Mouse (Mus musculus) MEL (cell line): ENCODE results near the gene Nat8f6. TPM values are rescaled to one million over a fixed set of nuclear protein-coding genes. Genes with fewer than 3 reads are reported as not detected.
"Not testable (repeated sequence)": the region's sequence is repeated elsewhere in the genome, so short reads cannot be mapped to it uniquely, and the experiment has no call there.

ENCODE experiments used
- DNase-seq: peaks from one replicate; pipeline ENCODE4 v3.0.0; 2011; ENCODE audit warnings: low read depth, low spot score
- H3K27ac ChIP-seq: 2 replicates; pipeline ENCODE4 v1.5.1; 2012; ENCODE audit warnings: low read depth, mild to moderate bottlenecking, control low read depth, low read length, moderate library complexity; ENCODE audit not compliant: control insufficient read depth
- H3K27me3 ChIP-seq, 2 experiments: fragments of 150-350 bp in 1 of 2; sonication (generic) in 1 of 2; 2 replicates each; pipeline ENCODE4 v1.6.1; 2012; ENCODE audit warnings: low read length in 2 of 2, mild to moderate bottlenecking in 2 of 2, improper control_type of control experiment in 1 of 2, moderate library complexity in 1 of 2; ENCODE audit not compliant: insufficient read depth in 2 of 2, control insufficient read depth in 1 of 2
- H3K36me3 ChIP-seq, 2 experiments: 2 replicates each; pipeline ENCODE4 v1.6.1; 2012 to 2014; ENCODE audit warnings: low read length in 2 of 2, improper control_type of control experiment in 1 of 2, inconsistent platforms in 1 of 2, mild to moderate bottlenecking in 1 of 2; ENCODE audit not compliant: insufficient read depth in 2 of 2, control insufficient read depth in 1 of 2
- H3K4me1 ChIP-seq, 2 experiments: fragments of 150-350 bp in 1 of 2; sonication (generic) in 1 of 2; 2 replicates each; pipeline ENCODE4 v1.6.1; 2012; ENCODE audit warnings: low read length in 2 of 2, improper control_type of control experiment in 1 of 2, mild to moderate bottlenecking in 1 of 2; ENCODE audit not compliant: insufficient read depth in 2 of 2, control insufficient read depth in 1 of 2
- H3K4me3 ChIP-seq, 2 experiments: fragments of 150-350 bp in 1 of 2; sonication (generic) in 1 of 2; 2 replicates each; pipeline ENCODE4 v1.5.1; 2012; ENCODE audit warnings: low read depth in 2 of 2, low read length in 2 of 2, mild to moderate bottlenecking in 2 of 2, moderate library complexity in 2 of 2, control low read depth in 1 of 2, improper control_type of control experiment in 1 of 2; ENCODE audit not compliant: control insufficient read depth in 1 of 2, insufficient read depth in 1 of 2
- H3K79me2 ChIP-seq: 2 replicates; pipeline ENCODE4 v1.6.1; 2012; ENCODE audit warnings: mild to moderate bottlenecking, low read length, moderate library complexity; ENCODE audit not compliant: control insufficient read depth, poor library complexity, insufficient read depth
- H3K9ac ChIP-seq: 2 replicates; pipeline ENCODE4 v1.6.1; 2012; ENCODE audit warnings: low read depth, mild to moderate bottlenecking, control low read depth, low read length, moderate library complexity; ENCODE audit not compliant: control insufficient read depth, poor library complexity, severe bottlenecking
- H3K9me3 ChIP-seq: fragments of 150-350 bp; sonication (generic); replicated peaks from 2 replicates; pipeline ENCODE4 v1.6.1; 2012; ENCODE audit warnings: mild to moderate bottlenecking, low read length, improper control_type of control experiment, moderate library complexity; ENCODE audit not compliant: insufficient read depth
- BHLHE40 ChIP-seq: IDR thresholded peaks from 2 replicates; pipeline ENCODE4 v1.6.1; 2012; ENCODE audit warnings: low read depth, mild to moderate bottlenecking, inconsistent platforms, low read length, improper control_type of control experiment, borderline replicate concordance
- CHD1 ChIP-seq: IDR thresholded peaks from 2 replicates; pipeline ENCODE4 v1.6.1; 2012; ENCODE audit warnings: low read depth, mild to moderate bottlenecking, inconsistent platforms, low read length, improper control_type of control experiment
- EP300 ChIP-seq, 2 experiments: IDR thresholded peaks; 2 replicates each; pipeline ENCODE4 v1.6.1; 2011; ENCODE audit warnings: improper control_type of control experiment in 2 of 2, low read length in 2 of 2, low read depth in 1 of 2, mild to moderate bottlenecking in 1 of 2
- GATA1 ChIP-seq: IDR thresholded peaks from 2 replicates; pipeline ENCODE4 v1.6.1; 2011; ENCODE audit warnings: low read depth, low read length, improper control_type of control experiment
- HCFC1 ChIP-seq: IDR thresholded peaks from 2 replicates; pipeline ENCODE4 v1.6.1; 2012; ENCODE audit warnings: low read depth, mild to moderate bottlenecking, inconsistent platforms, low read length, improper control_type of control experiment, moderate library complexity
- JUND ChIP-seq: IDR thresholded peaks from 2 replicates; pipeline ENCODE4 v1.6.1; 2011; ENCODE audit warnings: low read depth, mild to moderate bottlenecking, improper control_type of control experiment, low read length
- MAFK ChIP-seq: IDR thresholded peaks from 2 replicates; pipeline ENCODE4 v1.6.1; 2011; ENCODE audit warnings: low read depth, mild to moderate bottlenecking, low read length, improper control_type of control experiment, borderline replicate concordance
- MXI1 ChIP-seq: IDR thresholded peaks from 2 replicates; pipeline ENCODE4 v1.6.1; 2011; ENCODE audit warnings: mild to moderate bottlenecking, low read depth, low read length, improper control_type of control experiment
- NRF1 ChIP-seq: IDR thresholded peaks from 2 replicates; pipeline ENCODE4 v1.6.1; 2014; ENCODE audit warnings: low read depth, mild to moderate bottlenecking, inconsistent platforms, low read length, improper control_type of control experiment, moderate library complexity; ENCODE audit not compliant: poor library complexity, insufficient read depth, severe bottlenecking
- POLR2A ChIP-seq, 2 experiments: IDR thresholded peaks; 2 replicates each; pipeline ENCODE4 v1.6.1; 2011 to 2012; ENCODE audit warnings: low read length in 2 of 2, mild to moderate bottlenecking in 2 of 2, control low read depth in 1 of 2, improper control_type of control experiment in 1 of 2, low read depth in 1 of 2, moderate library complexity in 1 of 2; ENCODE audit not compliant: control insufficient read depth in 1 of 2, insufficient read depth in 1 of 2, poor library complexity in 1 of 2
- POLR2AphosphoS2 ChIP-seq: IDR thresholded peaks from 2 replicates; pipeline ENCODE4 v1.6.1; 2011; ENCODE audit warnings: low read length, improper control_type of control experiment
- RAD21 ChIP-seq: IDR thresholded peaks from 2 replicates; pipeline ENCODE4 v1.6.1; 2011; ENCODE audit warnings: mild to moderate bottlenecking, low read depth, low read length, improper control_type of control experiment
- SMC3 ChIP-seq: IDR thresholded peaks from 2 replicates; pipeline ENCODE4 v1.6.1; 2011; ENCODE audit warnings: low read depth, low read length, improper control_type of control experiment
- TAL1 ChIP-seq: IDR thresholded peaks from 2 replicates; pipeline ENCODE4 v1.6.1; 2012; ENCODE audit warnings: mild to moderate bottlenecking, inconsistent platforms, low read length, moderate library complexity, mixed read lengths
- TBP ChIP-seq: IDR thresholded peaks from 2 replicates; pipeline ENCODE4 v1.8.0; 2011; ENCODE audit warnings: low read depth, low read length, improper control_type of control experiment
- TCF12 ChIP-seq: IDR thresholded peaks from 2 replicates; pipeline ENCODE4 v1.6.1; 2014; ENCODE audit warnings: low read depth, mild to moderate bottlenecking, inconsistent platforms, low read length, improper control_type of control experiment, moderate library complexity
- UBTF ChIP-seq: IDR thresholded peaks from 2 replicates; pipeline ENCODE4 v1.6.1; 2012; ENCODE audit warnings: low read depth, mild to moderate bottlenecking, inconsistent platforms, low read length, improper control_type of control experiment, moderate library complexity, borderline replicate concordance; ENCODE audit not compliant: insufficient read depth
- ZC3H11A ChIP-seq: IDR thresholded peaks from 2 replicates; pipeline ENCODE4 v1.6.1; 2012; ENCODE audit warnings: low read depth, mild to moderate bottlenecking, inconsistent platforms, low read length, improper control_type of control experiment
- polyA plus RNA-seq, 2 experiments: library from polyadenylated mRNA; stranded (reverse) in 1 of 2; unstranded in 1 of 2; fragments of >175 nt in 1 of 2; fragments of >200 nt in 1 of 2; gene quantifications; 2 replicates each; pipeline versions ENCODE4 v1.2.1 to v1.2.4; 2012; ENCODE audit warnings: low replicate concordance in 2 of 2, low read depth in 1 of 2; ENCODE audit not compliant: insufficient read length in 2 of 2, insufficient read depth in 1 of 2, missing spikeins in 1 of 2
- total RNA-seq: library from RNA; depleted of rRNA; stranded (reverse); fragments of 300-350 nt; gene quantifications from 2 replicates; pipeline ENCODE4 v1.2.3, GENCODE M21; 2012

Gene Nat8f6
- total and polyA plus RNA-seq, 3 experiments = not detected

- DNase-seq = no peak
- H3K9me3 ChIP-seq = no peaks in the 10 kb centered on the region
- TF ChIP-seq GATA1 (no peak), POLR2A (IDR thresholded peaks at IDR 0.05; ENCODE audit: control insufficient read depth in 1 of 2, insufficient read depth in 1 of 2, low read depth in 1 of 2, low read length in 2 of 2, poor library complexity in 1 of 2) (no peak), POLR2AphosphoS2 (no peak), JUND (no peak), SMC3 (no peak), MXI1 (no peak), RAD21 (no peak), ZC3H11A (no peak), MAFK (no peak), HCFC1 (no peak), UBTF (no peak), TAL1 (no peak), EP300 (IDR thresholded peaks at IDR 0.05; ENCODE audit: low read depth in 1 of 2, low read length in 2 of 2) (no peak), NRF1 (no peak), BHLHE40 (no peak), CHD1 (no peak), TCF12 (no peak), TBP (no peak)
Measured at GRCm38 (mm10) chr6:85813339-85813738, 7.4 kb downstream of the Nat8f6 start.

GRCm38 (mm10) chr6:85810942-85811537 is 9.7 kb downstream of the Nat8f6 start:
- not testable (repeated sequence) for H3K27ac ChIP-seq

More at GRCm38 (mm10) chr6:85813339-85813738, 7.4 kb downstream of the Nat8f6 start:
- H3K27me3 ChIP-seq = peaks cover 3 to 4% of the 10 kb centered on the region in 2 experiments
- no peak overlapping the region for H3K9ac ChIP-seq
- no peaks in the 10 kb centered on the region for H3K4me1 ChIP-seq
- H3K27ac ChIP-seq = no peak overlapping the region
- no peaks in the 10 kb centered on the region for H3K36me3 ChIP-seq
- H3K4me3 ChIP-seq = no peak overlapping the region
- no peaks in the 10 kb centered on the region for H3K79me2 ChIP-seq

GRCm38 (mm10) chr6:85810514-85810913 is 10.2 kb downstream of the Nat8f6 start:
- H3K79me2 ChIP-seq, H3K9ac ChIP-seq, H3K9me3 ChIP-seq, H3K36me3 ChIP-seq, DNase-seq, H3K4me3 ChIP-seq, H3K27ac ChIP-seq, H3K4me1 ChIP-seq, H3K27me3 ChIP-seq: not testable (repeated sequence)

More at GRCm38 (mm10) chr6:85810942-85811537, 9.7 kb downstream of the Nat8f6 start:
- not testable (repeated sequence) for H3K4me1 ChIP-seq, H3K4me3 ChIP-seq, H3K9me3 ChIP-seq, DNase-seq, H3K79me2 ChIP-seq, H3K27me3 ChIP-seq, H3K9ac ChIP-seq, H3K36me3 ChIP-seq

GRCm38 (mm10) chr6:85809784-85810183 is 11.0 kb downstream of the Nat8f6 start:
- not testable (repeated sequence) for H3K27ac ChIP-seq, H3K79me2 ChIP-seq, H3K36me3 ChIP-seq, H3K4me3 ChIP-seq, H3K27me3 ChIP-seq, H3K4me1 ChIP-seq, H3K9me3 ChIP-seq, DNase-seq, H3K9ac ChIP-seq
